Mouse (Mus musculus) right cerebral cortex, postnatal 25 days (tissue): ENCODE results near the gene Coro1c.

Experiments
- DNase-seq: peaks from one replicate; pipeline ENCODE4 v3.0.0; 2022

Gene Coro1c

DNA sequence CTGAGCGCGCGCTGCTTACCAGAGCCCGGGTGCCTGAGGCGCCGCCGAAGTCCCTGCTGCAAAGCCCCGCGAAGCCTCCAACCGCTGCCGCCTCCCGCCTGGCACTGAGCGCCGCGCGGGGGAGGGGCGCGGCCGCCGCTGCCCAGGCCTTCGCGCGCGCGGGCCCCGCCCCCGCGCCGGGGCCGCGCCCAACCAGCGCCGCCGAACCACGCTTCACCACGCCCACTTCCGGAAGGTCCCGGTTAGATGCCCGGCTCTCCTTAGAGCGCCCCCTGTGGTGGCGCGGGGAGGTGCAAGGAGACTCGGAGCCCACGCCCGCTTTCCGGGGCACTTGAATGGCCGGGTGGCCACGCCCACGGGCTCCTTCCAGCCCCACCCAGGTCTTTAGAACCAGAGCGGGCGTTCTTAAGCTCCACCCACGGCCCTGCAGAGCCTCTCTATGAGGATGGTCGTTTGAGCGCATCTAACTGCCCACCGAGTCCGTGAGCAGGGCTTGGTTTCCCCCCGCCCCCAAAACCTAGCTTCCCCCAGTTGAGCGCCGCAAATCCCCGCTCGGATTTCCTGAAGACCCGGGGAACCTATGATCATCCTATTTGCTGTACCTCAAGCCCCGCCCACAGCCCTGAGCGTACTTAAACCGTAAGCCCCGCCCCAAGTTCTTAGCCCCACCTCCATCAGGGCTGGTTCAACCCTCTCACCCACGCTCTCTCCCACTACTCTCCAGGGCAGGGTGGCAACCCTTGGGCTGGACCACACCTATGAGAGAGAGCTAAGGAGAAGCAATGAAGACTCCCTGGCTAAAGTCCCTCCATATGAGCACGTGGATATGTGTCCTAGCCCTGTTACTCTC is at the start of gene Coro1c:
Coro1c (minus strand) TSS at position 167 of the 850 bp plus-strand sequence.
- peak; percentile 96 for DNase-seq

DNA sequence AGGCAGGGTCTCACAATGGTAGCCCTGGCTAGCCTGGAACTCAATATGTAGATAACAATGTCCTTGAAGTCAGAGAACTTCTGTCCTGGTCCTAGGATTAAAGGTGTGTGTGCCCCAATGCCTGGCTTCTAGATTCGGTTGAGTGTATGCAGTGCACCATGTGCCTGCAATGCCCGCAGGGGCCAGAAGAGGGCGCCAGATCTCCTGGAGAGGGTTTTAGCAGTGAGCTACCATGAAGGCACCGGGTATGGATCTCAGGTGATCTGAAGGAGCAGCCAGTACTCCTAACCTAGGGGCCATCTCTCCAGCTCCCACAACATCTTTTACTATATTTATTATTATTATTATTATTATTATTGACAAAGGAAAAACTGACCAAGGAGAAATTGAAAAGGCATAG is 48.0 kb upstream of the Coro1c start:
- DNase-seq: peak; percentile 60

DNA sequence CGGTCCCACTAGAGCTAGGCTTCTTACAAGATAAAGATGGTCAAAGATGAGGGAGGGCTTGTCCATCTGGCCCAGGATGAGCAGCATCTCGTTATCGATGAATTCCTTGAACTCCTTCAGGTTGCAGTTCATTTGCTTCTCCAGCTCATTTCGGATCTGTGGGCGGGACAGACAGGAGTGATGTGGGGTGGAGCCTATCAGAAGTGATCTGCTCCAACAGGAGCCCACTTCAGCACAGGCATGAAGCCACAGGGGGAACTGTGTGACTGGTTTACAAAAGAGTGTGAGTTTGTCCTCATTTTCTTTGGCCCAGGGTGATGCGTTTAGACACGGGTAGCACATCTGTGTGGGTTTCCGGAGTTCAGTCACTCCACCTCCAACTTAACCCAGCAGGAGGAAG is 47.1 kb upstream of the Coro1c start:
- no peak for DNase-seq

DNA sequence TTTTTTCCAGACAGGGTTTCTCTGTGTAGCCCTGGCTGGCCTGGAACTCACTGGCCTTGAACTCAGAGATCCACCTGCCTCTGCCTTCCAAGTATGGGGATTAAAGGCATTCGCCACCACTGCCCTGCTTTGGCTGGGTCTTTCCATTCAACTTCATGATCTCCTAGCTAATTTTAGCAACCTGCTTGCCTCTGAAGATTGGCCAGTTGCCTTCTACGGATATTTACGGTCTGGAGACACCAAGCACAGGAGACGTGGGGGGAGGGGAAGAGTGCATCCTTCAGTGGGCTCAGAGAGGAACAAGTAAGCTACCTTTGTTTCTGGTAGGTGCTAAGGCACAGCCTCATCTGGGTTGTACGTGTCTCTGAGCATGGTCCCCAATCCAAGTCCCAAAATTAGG is 46.7 kb upstream of the Coro1c start:
- DNase-seq: no peak

DNA sequence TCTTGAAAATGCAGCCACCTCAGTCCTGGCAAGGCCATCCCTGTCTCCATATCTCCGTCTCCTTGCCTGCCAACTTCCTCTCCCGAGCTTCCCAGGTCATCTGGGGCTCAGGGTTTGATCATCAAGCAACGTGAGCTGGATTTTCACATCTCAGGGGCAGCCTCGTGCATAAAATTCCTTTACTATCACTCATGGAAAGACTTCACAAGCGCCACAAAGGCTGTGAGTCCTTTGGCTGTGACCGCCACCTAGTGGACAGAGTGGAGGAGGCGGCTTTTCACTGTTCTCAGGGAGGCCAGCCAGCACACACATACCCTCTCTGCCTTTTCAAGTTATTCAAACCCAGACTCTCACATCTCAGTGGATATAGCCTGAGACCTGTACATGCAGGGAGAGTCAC is 45.9 kb upstream of the Coro1c start:
- DNase-seq: peak; percentile 71

DNA sequence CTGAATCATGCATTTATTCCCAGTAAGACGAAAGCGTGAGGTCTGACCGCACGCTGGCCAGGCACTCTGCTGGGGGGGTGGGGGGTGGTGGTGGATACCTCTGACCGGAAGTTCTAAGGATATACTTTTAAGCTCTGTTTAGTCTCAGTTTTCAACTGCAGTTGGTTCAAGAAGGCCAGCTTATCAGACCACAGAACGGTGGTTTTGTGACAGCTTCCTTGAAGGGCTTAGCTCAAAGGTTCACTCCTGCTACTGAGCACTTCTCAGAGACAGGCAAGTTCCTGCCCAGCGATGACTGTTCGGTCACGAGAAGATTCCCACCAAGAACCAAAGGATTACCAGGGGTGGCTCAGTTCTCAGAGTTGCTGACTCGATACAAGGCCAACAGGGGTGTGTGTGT is 44.0 kb upstream of the Coro1c start:
- no peak for DNase-seq

DNA sequence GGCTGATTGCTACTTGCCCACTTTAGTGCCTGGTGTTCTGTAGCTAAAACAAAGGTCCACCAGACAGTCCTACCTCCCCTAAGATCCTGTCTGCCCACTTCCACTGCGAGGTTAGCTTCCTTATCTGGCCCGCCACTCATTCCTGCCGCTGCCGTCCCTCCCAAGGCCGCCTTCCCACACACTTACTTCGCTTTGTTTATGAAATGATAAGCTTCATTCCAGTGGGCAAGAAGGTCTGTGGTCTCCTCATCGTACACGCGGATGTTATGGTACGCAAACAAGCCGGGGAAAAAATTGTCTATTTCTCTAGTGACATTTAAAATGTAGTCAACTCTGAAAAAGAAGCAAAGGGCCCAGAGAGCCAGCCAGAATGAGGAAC is 43.1 kb upstream of the Coro1c start:
- no peak for DNase-seq

DNA sequence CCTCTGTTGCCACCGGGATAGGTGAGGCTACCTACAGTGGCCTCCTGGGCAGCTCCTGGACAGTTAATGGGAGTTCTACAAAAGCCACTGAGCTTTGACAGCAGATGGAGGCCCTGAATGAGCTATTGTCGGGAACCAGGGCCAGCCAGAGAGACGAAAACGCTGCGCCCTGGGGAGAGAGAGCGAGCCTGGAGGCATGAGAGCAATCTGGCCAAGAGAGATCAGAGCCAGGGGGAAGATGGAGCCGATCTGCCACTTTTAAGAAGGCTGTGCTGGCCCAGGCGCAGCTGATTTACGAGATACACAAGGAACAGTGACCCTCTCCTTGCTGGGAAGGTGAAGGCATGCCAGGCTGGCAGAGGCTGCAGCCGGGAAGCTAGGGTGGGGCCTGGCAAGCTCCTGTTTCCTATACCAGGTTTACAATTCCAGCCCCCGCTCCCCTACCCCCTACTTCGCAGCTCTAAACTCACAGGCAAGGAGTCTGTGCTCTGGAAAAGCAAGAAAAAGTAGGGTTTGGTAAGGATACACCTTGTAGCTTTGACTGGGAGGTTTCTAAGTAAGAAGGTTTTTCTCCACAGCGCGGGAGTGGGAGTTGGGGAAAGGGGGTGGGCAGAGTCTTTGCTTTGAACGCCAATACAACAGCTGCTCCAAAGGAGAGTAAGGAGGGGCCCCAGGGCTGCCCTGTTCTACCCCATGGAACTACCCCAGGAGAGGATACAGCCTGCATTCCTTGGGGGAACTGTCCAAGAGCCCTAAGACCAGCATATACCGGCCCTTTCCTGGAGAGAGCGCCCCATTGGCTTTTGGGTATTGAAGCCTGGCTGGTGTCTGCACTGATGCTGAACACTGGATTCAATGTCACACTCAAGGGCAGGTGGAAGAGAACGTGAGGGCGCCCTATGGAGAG is 42.5 kb upstream of the Coro1c start:
- no peak for DNase-seq

DNA sequence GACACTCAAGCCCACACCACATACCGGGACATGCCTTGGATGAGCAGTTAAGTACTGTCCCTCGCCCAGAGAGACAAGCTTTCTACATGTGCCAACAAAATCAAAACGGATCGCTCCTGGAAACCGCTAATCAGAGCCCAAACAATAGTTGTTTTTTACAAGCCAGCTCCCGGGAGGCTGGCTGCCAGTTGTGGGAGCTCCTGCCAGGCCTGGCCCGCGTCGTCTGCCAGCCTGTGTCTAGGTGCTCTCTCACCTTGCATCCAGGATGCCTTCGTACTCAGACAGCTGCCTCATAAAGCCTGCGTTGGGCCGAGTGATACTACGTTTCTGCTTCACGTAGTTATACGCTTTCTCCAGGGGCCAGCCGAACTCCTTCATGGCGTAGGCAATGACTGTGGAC is 41.6 kb upstream of the Coro1c start:
- DNase-seq: no peak

DNA sequence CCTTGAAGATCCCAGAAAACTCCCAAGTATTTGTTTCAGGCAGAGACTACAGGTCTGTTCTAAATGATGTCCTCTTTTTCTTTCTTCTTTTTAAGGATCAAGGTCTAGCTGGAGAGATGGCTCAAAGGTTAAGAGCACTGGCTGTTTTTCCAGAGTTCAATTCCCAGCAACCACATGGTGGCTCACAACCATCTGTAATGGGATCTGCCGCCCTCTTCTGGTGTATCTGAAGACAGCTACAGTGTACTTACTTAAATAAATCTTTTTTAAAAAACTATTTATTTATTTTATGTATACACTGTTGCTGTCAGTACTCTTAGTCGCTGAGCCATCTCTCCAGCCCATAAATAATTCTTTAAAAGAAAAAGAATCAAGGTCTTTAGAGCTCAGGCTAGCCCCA is 38.7 kb upstream of the Coro1c start:
- no peak for DNase-seq

DNA sequence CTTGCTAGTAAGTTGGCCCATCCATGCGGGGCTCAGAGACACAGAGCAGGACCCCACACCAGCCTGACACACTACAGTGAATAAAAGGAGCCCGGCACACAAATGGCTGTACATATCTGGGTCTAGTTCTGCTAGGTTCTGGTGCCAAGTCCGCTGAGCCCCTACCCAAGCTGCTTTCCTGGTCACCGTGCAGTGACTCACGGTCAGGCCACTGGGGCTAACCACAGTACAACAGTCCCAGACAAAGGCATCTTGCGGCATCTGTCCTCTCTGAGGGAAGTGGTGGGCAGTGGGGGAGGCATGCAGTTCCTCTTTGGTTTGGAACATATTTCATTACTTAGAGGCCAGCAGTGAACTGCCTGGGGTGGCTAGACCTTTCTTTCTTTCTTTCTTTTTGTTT is 36.6 kb upstream of the Coro1c start:
- DNase-seq: no peak

DNA sequence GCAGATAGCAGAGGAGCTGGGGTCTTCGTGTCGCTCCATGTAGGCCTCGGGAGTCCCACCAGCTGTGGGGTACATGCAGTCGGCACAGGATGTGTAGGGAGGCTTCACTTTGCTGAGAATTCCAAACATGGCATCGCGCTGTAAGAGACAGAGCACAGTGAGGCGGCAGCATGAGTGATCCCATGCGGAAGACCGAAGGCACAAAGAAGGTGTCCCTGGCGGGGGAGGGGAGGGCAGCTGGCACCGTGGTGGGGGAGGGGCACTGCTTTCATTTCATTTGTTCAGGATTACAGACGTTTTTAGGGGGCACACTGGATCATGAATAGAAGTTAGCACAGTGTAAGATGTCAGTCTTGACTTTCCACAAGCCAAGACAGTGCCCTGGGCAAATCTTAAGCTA is 34.8 kb upstream of the Coro1c start:
- DNase-seq: no peak

DNA sequence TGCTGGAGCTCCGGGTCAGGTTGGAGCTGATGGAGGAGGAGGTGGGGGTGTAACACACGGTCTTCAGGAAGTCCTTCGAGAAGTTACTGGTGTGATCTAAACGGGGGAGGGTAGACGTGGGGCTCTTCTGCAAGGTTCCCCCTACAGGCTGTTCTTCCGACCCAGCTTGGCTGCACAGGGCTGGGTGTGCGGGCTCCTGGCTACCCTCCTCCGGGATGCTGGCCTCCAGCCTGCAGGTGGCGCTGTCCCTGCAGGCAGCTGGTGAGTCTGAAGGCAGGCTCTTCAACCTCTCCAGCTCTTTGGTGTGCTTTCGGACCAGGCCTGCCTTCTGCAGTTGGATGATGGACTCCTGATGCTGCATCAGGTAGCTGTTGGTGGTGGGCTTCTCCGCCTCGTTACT is 34.0 kb upstream of the Coro1c start:
- DNase-seq: no peak

DNA sequence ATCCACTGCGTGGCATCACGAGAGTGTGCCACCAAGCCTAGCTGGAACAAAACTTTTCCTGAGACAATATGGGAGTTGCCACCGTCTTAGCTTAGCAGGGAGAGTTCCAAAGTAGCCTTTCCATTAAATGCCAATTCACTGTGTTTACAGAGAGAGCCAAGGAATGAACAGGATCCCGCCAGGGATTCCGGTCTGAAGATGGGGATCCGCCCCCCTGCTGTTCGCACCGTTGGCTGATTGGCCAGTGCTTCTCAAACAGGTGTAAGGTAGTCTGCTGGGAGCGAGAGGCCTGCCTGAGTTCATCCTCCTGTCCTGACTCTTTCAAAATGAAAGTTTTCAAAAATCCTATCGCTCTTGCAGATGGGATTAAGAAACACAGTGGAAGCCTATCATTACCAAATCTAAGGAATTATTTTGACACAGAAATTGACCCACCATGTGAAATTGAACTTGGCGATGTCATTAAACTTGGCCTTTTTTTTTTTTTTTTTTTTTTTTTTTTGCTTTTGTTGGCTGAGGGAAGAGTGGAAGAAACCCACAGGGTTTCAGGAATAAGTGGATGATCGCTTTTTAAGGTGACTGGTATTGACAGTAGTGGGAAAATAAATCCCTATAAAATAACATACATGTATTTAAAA is 30.8 kb upstream of the Coro1c start:
- DNase-seq: no peak

DNA sequence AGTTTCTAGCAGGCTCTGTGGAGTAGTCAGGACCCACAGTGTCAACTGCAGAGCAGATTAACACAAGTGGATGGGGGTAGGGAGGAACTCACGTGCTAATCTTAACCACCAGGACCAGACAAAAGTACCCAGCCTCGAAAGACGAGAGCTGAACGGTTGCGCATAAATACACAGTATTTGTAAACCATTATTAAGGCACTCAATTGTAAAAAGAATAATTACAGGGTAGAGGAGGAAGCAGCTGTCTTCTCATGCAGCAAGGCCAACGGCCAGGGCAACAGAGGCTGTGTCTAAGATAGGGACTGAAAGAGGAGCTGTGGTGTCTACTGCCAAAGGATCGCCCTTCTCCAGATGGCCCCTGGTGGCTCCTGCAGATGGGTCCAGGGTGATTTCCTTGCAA is 29.1 kb upstream of the Coro1c start:
- no peak for DNase-seq

DNA sequence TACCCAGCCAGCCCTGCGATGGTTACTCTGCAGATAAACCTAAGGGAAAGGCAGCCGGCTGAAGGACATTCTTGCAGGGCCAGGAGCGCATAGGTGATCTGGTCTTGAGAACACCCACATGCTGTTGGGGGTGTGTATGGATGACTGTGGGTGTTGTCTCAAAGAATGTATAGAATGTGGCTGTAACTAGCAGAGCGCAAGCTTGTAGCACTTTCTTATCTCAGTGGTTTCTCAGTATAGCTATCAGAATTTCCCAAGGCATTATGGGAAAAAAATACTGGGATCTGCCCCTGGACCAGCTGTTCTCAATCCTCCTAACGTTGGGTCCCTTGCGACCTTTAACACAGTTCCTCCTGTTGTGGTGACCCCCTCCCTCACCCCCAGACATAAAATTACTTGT is 25.3 kb upstream of the Coro1c start:
- no peak for DNase-seq

DNA sequence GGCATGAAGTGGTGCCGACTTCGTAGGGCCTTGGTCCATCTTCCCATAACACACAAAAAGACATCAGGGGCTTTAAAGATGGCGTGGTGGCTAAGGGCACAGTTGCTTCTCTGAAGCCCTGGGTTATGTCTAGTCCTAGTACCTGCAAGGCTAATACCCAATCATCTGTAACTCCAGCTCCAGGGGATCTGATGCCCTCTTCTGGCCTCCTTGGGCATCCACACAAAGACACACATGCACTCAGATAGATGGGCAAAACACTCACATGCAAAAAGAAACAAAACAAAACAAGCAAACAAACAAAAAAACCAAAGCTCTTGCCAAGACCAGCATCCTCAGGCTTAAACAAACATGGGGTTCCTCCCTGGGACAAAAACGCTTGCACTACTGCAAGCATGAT is 24.9 kb upstream of the Coro1c start:
- no peak for DNase-seq

DNA sequence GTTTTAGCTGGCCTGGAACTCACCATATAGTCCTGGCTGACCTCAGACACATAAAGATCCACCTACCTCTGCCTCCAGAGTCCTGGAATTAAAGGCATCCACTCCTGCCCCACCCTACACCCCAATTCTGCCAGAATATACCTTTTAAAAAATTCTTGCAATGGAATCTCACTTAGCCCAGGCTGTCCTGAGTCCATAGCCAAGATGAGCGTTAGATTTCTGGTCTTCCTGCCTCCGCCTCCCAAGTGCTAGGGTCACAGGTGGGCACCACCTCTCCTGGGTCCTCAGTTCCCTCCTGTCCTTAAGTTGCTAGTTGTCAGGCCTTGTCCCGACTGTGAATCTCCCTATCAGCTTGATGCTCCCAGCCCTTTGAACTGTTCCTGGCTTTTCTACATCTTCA is 23.8 kb upstream of the Coro1c start:
- no peak for DNase-seq

DNA sequence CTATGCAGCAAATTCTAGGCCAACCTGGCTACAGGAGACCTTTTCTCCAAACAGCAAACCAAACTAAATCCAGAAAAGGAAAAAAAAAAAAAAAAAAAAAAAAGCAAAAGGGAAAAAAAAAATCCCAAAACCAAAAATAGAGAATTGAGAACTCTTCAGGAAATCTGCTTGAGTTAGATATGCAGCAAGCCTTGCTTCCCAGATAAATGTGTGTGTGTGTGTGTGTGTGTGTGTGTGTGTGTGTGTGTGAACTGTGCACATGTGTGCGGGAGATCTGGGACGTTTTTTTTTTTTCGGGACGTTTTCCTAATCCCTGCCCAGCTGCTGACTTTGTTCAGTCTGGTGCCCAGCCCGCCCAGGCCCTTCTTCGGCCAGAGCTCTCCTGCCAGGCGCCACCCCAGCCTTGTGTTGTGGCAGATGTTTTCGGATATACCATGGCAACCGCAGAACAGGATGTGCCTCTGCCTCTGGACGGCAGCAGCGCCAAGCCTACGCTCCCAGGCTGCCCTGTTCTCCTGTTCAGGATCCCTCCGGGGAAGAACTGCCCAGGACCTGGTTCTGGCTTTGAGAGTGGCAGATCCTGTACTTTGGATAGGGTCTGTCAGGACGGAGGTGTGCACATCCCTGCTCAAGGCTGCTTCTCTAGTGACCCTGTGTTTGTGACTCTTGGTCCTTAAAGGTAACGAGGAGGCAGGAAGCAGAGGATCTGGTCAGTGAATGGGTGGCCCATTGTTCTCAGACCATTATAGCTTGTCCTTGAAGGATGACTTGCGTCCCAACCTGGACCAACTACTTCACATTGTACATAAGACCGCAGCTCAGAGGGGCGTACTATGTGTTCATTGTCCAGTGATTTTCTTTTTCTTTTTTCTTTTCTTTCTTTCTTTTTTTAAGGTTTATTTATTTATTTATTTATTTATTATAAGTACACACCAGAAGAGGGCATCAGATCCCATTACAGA is 22.4 kb upstream of the Coro1c start:
- peak; percentile 17 for DNase-seq

DNA sequence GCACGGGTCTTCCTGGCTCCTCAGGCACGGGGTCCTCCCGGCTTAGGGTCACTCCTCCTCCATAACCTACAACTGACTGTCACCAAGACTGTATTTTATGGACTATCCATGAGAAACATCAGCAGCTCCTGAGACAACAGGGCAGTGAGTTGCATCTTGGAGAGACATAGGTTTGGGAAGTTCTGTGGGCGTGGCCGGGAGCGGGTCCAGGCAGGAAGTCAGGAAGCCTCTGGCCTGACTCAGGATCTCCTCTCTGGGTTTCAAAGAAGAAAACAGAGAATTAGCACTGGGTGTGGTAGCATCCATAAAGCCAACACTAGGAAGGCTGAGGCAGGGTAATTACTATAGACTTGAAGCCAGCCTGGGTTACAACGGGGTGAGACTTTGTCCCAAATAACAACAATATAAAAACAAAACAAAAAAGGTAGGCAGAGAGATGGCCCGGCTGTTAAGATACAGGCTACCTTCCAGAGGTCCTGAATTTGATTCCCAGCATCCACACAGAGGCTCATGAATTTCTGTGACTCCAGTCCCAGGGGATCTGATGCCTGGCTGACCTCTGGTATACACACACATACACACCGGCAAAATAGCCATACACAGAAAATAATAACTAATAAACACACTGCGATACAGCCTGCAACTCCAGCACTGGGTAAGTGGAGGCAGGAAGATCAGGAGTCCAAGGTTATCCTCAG is 21.5 kb upstream of the Coro1c start:
- DNase-seq: no peak

DNA sequence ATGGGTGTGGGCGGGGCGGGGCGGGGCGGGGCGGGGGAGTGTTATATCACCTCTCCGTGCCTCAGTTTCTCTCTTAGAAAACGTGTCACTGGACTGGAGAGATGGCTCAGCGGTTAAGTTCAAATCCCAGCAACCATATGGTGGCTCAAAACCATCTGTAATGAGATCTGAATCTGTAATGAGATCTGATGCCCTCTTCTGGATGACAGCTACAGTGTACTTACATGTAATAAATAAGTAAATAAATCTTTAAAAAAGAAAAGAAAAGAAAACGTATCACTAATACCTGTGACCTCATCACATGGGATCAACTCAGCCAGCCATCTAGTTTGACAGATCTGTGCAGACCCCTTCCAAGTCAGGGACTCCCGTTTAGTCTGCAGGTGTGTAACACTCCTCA is 21.0 kb upstream of the Coro1c start:
- DNase-seq: no peak

DNA sequence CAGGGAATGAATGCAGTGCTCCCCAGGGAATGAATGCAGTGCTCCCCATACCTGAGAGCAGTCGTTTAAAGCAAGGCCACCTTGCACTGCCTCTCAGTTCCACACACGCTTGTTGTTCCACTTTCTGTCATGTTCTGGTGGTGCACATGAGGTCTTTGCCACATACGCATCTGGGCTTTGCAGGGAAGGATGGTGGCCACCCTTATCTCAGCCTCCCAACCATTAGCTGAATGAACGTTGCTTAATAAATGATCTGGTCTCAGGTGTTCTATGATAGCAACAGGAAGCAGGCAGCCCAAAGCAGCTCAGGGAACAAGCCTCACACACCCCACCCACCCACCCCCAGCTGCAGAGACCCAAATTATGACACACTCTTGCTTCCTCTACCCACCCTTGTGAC is 16.1 kb upstream of the Coro1c start:
- DNase-seq: no peak
